Mouse (Mus musculus) adrenal gland, postnatal 25 days (tissue): ENCODE data around the gene Sh3d19. TPM values are rescaled to one million over a fixed set of nuclear protein-coding genes. Genes with fewer than 3 reads are reported as not detected.

Source experiments
- DNase-seq: peaks from one replicate; pipeline ENCODE4 v3.0.0; 2021; ENCODE audit warnings: mixed read lengths
- total RNA-seq: library from RNA; stranded (reverse); gene quantifications from 2 replicates; pipeline ENCODE4 v1.2.3, GENCODE M21; 2021

Gene Sh3d19
- total RNA-seq, 1 experiment from 2014 or later: 19.9 TPM

DNA sequence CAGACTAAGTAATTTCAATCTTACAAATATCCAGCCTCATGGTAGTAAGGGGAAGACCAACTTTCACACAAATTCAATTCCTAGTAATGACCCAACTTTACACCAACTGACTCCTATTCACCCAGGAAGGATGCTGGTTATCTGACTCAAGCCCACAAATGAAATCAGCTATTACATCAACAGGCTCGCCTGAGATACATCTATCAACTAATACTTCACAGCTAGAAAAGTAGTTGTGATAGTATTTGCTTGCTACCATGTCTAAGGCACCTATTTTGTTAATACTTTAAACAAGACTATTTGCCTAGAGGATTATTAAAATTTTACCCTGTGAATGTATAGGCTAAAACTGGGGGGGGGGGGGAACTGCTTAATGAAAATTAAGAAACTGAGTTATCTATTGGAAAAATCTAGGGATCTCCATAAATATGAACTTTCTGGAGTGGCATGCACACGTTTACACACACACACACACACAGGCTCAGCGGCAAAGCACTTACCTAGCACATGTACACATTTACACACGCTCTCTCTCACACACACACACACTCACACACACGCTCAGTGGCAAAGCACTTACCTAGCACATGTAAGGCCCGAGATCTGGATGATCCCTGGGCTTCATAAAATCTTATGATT lies 166.1 kb downstream of the Sh3d19 start:
- DNase-seq: no peak

DNA sequence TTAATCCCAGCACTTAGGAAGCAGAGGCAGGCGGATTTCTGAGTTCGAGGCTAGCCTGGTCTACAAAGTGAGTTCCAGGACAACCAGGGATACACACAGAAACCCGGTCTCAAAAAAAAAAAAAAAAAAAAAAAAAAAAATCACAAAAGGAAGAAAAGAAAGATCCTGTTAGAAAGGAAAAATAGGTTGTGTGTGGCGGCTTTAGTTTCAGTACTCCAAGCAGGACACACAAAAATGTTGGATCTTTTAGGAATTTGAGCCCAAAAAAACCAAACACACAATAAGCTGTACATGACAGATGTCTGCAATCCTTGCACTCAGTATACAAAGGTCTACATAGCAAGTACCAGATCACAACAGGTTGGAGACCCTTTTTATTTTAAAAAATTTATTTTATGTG lies 168.8 kb downstream of the Sh3d19 start:
- no peak for DNase-seq

DNA sequence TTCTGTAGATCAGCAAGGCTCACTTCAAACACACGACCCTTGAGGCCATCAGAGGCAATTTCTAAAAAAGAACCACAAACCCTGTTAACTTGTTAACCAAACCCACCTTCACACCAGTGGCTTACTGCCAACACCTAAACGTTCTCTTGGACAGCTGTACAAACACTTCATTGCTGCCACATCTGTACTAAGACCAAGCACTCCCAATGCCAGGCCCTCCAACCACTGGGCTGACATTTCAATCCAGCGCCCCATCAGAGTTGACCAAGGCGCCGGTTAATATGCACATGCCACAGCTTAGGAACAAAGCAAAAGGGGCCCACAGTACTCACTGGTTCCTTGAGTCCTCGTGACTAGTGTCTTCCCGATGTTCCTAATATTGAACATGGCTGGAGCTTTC lies 170.5 kb downstream of the Sh3d19 start:
- DNase-seq: no peak

DNA sequence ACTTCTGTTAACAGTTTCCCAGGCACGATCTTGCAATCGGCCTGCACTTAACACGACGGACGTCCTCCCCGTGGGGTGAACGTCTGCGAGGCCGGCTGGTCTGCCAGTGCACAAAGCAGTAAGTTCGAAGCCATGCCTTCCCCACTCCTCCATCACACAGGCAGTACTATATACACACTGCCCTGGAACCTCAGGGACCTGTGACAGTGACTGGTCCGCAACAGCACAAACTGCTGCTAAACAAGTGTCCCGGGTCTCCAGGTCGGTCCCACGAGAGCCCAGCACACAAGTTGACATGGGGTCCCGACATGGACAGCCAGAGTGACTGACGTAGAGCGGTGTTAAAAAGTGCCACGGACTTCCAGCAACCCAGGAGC lies 171.0 kb downstream of the Sh3d19 start:
- DNase-seq: no peak

DNA sequence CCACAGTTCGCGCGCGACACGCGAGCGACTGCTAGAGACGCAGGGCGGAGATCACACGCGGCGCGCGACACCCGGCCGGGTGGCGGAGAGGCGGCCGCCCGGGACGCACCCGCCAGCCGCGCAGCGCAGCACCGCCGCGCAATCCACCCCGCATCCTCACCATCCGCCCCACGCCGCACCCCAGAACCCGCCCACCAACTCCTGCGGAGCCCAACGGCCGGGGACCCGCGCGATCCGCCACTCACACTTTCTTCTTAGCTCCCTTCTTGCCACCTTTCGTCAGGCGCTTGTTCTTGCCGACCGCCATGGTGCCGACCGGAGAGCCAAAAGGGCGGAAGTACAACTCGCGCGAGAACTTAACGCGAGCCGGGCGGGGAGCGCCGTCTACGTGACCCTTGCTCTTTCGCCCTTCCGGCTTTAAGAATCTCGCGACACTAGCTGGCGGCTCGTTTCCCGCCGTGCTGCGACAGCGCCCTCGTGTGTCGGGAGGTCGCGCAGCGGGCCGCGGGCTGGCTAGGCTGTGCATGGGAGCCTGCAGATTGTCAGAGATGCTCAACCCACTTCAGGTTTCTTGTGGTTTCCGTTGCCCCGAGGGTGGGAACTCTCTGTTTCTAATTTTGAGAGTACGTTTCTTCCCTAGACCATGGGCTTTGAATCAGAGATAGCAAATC lies 171.5 kb downstream of the Sh3d19 start, which contains the start of gene Rps3a1:
Rps3a1 (minus strand) TSS at position 440 of the 671 bp plus-strand sequence.
- DNase-seq: peak; percentile 98

DNA sequence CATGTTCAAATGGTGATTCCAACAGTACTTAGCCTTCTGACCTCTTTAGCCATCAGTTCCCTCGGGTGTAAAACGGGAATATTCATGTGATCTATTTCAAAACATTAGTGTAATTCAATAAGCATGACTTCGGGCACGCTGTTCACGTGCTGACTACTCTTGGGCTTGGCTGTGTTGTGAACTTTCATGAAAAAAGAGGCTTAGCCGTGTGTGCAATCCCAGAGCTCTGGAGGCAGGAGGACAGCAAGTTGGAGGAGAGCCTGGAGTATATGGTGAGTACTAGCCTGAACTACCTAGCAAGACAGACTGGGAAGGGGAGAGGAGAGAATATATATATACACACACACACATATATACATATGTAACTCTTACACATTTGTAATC lies 172.0 kb downstream of the Sh3d19 start:
- DNase-seq: no peak

DNA sequence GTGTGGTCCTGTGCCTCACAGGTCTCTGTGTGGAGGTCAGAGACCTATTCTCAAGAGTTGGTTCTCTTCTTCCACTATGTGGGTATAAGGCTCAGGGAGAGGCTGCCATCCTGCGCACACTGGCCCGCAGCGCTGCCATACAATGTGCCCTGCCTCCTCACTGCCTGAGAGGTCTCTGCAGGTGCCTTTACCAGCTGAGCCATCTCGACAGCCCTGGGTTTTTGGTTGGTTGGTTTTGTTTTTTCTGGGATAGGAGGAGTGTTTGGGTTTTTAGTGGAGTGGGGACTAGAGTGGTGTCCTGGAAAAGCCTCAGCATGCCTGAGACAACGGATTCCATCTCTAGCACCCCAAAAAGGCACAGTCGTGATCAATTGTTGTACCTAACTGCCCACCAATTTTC lies 172.4 kb downstream of the Sh3d19 start:
- DNase-seq: no peak

DNA sequence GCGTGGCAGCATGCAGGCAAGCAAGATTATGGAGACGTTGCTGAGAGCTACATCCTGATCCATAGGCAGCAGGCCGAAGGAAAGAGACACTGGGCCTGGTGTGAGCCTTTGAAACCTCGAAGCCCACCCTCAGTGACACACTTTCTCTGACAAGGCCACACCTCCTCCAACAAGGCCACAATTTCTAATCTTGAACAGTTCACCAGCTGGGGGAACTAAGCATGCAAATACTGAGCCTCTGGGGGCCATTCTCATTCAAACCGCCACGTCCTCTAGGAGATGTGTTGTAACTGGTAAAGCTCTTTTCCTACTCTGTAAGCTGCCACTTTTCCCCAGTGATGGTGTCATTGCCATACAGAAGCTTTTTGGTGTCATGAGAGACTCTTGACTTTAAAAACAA lies 178.2 kb downstream of the Sh3d19 start:
- DNase-seq: no peak

DNA sequence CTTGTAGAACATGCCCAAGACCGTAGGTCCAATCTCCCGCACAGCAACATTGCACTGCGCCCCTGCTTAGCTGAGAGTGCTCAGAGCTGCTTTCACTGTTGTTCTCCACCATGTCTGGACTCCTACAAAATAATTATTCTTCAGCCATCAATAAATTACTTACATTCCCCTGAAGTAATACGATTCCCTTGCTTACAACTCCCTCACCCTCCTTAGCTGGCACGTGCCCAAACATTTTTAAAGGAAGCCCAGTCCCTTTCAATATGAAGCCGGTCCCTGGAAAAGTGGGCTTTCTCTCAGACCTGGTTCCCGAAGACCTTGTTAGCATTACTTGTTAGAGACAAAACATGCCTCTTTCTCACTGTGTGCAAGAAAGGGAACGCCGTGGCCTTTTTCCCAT lies 178.6 kb downstream of the Sh3d19 start:
- DNase-seq: no peak

DNA sequence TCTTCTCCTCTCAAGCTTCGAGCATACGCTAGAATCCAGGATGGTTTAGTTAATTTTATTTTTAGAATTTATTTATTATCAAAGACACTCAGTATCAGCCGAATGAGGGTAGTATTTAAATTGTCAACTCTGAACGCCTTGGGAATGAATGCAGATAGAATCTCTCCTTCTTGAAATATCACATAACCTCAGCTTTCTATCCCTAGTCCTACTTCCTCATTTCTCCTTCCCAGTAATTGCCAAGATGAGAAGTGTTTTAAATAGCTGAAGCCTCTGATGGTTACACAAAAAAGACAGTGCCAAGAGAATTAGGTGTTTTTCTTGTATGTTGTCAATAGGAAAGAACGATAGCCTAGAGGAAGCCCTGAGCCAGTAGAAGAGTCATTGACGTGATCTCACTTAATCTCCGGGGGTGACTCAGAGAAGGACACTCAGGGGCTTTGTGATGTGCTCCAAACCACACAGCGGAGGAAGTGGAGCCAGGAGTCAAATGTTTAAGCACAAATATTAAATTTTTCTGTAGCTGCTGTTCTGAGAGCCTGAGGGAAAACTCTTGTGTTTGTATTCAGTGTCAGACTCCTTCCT lies 198.0 kb downstream of the Sh3d19 start:
- DNase-seq: no peak

DNA sequence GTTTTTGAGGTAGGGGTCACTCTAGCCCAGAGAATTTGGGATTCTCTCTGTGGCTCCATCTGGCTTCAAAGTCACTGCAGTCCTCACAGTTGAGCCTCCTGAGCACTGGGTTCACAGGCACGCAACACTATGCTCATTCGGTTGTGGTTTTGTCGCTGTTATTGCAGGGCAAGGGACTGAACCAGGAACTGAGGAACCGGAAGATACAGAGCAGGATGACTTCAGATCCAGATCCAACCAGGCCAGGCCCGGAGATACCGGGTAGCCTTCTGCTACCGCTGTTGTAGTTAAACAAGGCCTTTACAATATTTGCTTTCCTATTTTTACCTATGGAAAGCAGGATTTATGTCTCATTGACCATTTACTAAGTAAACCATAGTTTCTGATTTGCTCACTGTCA lies 208.8 kb downstream of the Sh3d19 start:
- no peak for DNase-seq

Other genes with a start within 250 kb of the Sh3d19 start
- gene Fam160a1, start 153.8 kb upstream of the Sh3d19 start, total RNA-seq: 5.8 and 9.2 TPM in 2 replicates
- gene Glt28d2, start 83.6 kb upstream of the Sh3d19 start, total RNA-seq: 1.7 and 2.9 TPM in 2 replicates
- gene Gm37240, start 83.6 kb upstream of the Sh3d19 start, total RNA-seq: 4.4 and 10.8 TPM in 2 replicates
- gene Prss48, start 31.4 kb downstream of the Sh3d19 start, total RNA-seq: not detected in 2 replicates
- gene Rps3a1, start 171.6 kb downstream of the Sh3d19 start, total RNA-seq: 721 and 784 TPM in 2 replicates